Mouse (Mus musculus): ENCODE data around the gene Zbed5. TPM values are rescaled to one million over a fixed set of nuclear protein-coding genes. Genes with fewer than 3 reads are reported as not detected.

Zbed5 gene
- 1.7 and 1.8 TPM in 2 replicates for polyA plus RNA-seq (2016; fragmentation: Nextera tagmentation; extraction: Ambion mirVana)

GRCm38 (mm10) chr5:129895198-129896088 lies at the start of gene Zbed5:
Gene Zbed5 (plus strand): TSS chr5:129895723.
- Histone ChIP-seq H3K27ac (no peak within 1 kb of the TSS), H3K9ac (peak within 1 kb of the TSS; percentile 49), H3K4me1 (peaks cover 15% of the 10 kb centered on the region), H3K36me3 (no peaks in the 10 kb centered on the region), H3K4me2 (peak within 1 kb of the TSS; percentile 83), H3K27me3 (replicated peaks) (no peaks in the 10 kb centered on the region; the same call in 1 of the 2 replicates), H3K4me3 (peak within 1 kb of the TSS; percentile 61), H3K9me3 (replicated peaks) (no peaks in the 10 kb centered on the region)
- peak; percentile 99 for ATAC-seq
- WGBS (ENCODE audit: insufficient replicate concordance), result 2% methylated on average over 44 of the region's 44 CpGs

DNA sequence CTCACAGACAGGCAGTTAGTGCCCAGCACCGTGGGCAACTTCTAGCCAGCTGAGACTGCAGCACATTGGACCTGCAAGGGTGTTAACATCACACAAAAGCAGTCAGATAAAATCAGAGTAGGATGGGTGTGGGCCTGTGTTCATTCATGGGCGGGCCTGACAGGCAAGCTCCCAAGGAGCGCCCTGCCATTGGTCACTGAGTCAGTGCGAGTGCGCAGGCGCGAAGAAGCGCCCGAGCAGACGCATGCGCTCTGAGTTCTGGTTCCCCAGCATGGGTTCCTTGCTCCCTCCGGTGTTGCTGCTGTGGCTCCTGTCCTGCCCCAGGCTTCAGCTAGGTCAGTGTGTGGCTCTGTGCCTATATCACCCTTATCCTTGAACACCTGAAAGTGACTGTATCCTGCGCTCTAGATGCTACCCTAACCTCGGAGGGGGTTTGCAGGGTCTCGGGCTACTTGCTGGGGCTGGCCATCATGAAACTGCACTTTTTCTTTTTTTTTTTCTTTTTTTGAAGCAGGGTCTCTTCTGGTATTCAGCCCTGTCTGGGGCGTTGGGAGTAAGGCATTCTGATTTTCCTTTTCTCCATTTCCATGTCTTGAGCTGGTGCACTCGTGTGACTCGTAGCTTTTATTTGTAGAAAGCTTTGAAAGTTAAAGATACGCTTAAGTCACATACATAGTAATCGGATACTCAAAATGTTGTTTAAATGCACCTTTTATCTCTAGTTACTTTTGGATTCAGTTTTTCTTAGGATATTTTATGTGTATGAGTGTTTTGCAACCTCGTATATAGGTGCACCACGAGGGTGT lies 48.6 kb upstream of the Zbed5 start, which contains the start of gene Sumf2:
Gene Sumf2, plus strand, starts transcription at position 235 of the 806 bp plus-strand sequence.
- Histone ChIP-seq H3K9me3 (replicated peaks) (no peaks in the 10 kb centered on the region), H3K27me3 (replicated peaks) (no peaks in the 10 kb centered on the region), H3K4me2 (peak within 1 kb of the TSS; percentile 73), H3K4me3 (peak within 1 kb of the TSS; percentile 71), H3K9ac (peak within 1 kb of the TSS; percentile 79), H3K4me1 (peaks cover 27% of the 10 kb centered on the region), H3K27ac (peak within 1 kb of the TSS; percentile 79), H3K36me3 (peaks cover 46% of the 10 kb centered on the region)
- peak; percentile 98 for ATAC-seq
- WGBS (ENCODE audit: insufficient replicate concordance), result 9% methylated on average over 22 of the region's 22 CpGs

- peak overlapping the region; percentile 73 for H3K4me2 ChIP-seq
Measured at GRCm38 (mm10) chr5:129847558-129847820, 48.0 kb upstream of the Zbed5 start.

GRCm38 (mm10) chr5:129855163-129855562 lies 40.4 kb upstream of the Zbed5 start:
- 61% methylated on average over 5 of the region's 5 CpGs for WGBS (ENCODE audit: insufficient replicate concordance)
- H3K4me3 ChIP-seq, result no peak overlapping the region
- no peak for ATAC-seq
- no peaks in the 10 kb centered on the region for H3K27me3 ChIP-seq (replicated peaks)
- no peak overlapping the region for H3K27ac ChIP-seq
- no peaks in the 10 kb centered on the region for H3K9me3 ChIP-seq (replicated peaks)
- H3K4me1 ChIP-seq, result no peaks in the 10 kb centered on the region
- no peak overlapping the region for H3K4me2 ChIP-seq
- no peak overlapping the region for H3K9ac ChIP-seq
- peaks cover 80% of the 10 kb centered on the region for H3K36me3 ChIP-seq

More at GRCm38 (mm10) chr5:129847558-129847820, 48.0 kb upstream of the Zbed5 start:
- H3K36me3 ChIP-seq, result peaks cover 46% of the 10 kb centered on the region
- H3K4me3 ChIP-seq, result peak overlapping the region; percentile 71
- peak overlapping the region; percentile 79; the same call in 1 of the 2 replicates for H3K27ac ChIP-seq
- no peaks in the 10 kb centered on the region for H3K27me3 ChIP-seq (replicated peaks)
- peaks cover 27% of the 10 kb centered on the region for H3K4me1 ChIP-seq
- peak overlapping the region; percentile 79 for H3K9ac ChIP-seq
- 43% methylated on average over 8 of the region's 8 CpGs for WGBS (ENCODE audit: insufficient replicate concordance)
- H3K9me3 ChIP-seq (replicated peaks), result no peaks in the 10 kb centered on the region
- ATAC-seq, result no peak

GRCm38 (mm10) chr5:129856414-129856813 lies 39.1 kb upstream of the Zbed5 start:
- Histone ChIP-seq H3K9ac (no peak overlapping the region), H3K9me3 (replicated peaks) (no peaks in the 10 kb centered on the region), H3K27ac (no peak overlapping the region), H3K4me2 (no peak overlapping the region), H3K4me1 (no peaks in the 10 kb centered on the region), H3K36me3 (peaks cover 83% of the 10 kb centered on the region), H3K27me3 (replicated peaks) (no peaks in the 10 kb centered on the region), H3K4me3 (no peak overlapping the region)
- no peak for ATAC-seq
- 82% methylated on average over 5 of the region's 5 CpGs for WGBS (ENCODE audit: insufficient replicate concordance)

DNA sequence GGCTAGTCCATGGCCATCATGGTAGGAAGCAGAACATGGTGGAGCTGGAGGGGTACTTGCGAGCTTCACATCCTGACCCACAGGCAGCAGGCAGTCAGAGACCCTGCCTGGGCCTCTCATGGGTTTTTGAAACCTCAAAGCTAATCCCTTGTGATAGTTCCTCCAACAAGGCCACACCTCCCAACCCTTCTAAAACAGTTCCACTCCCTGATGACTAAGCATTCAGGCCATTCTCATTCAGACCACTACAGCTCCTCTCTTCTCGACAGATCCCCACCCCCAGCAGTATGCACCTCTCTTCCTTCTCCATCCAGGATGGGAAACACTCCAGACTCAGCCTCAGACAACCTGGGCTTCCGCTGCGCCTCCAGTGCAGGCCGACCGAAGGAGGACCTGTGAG lies 33.2 kb upstream of the Zbed5 start:
- Histone ChIP-seq H3K27ac (no peak overlapping the region), H3K4me2 (no peak overlapping the region), H3K9me3 (replicated peaks) (no peaks in the 10 kb centered on the region; the same call in 1 of the 2 replicates), H3K4me3 (no peak overlapping the region), H3K9ac (no peak overlapping the region), H3K36me3 (peaks cover 54% of the 10 kb centered on the region), H3K4me1 (peaks cover 15% of the 10 kb centered on the region), H3K27me3 (replicated peaks) (no peaks in the 10 kb centered on the region; the same call in 1 of the 2 replicates)
- 90% methylated on average over 6 of the region's 6 CpGs for WGBS (ENCODE audit: insufficient replicate concordance)
- ATAC-seq, result no peak

DNA sequence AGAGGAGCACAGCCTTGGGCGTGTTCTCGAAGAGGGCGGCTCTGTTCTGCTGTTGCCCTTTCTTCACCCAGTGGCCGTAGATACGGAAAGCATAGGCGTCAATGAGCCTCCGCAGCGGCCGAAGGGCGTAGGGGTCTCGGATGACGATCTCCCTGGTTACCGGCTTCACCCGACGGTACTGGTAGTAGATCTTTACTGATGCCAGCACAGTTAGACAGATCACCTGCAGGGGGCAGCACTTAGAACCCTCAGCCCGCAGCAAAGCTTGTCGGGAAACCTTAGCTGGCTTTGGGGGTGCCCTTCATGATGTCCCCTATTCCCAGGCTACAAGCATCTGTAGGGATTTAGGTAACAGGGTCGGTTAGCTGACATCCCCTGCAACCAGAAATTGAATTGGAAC lies 31.1 kb upstream of the Zbed5 start:
- ATAC-seq, result no peak
- no peak overlapping the region for H3K4me3 ChIP-seq

GRCm38 (mm10) chr5:129865841-129866240 lies 29.7 kb upstream of the Zbed5 start:
- Histone ChIP-seq H3K36me3 (peaks cover 21% of the 10 kb centered on the region), H3K4me3 (no peak overlapping the region), H3K27me3 (replicated peaks) (no peaks in the 10 kb centered on the region; the same call in 1 of the 2 replicates), H3K4me2 (no peak overlapping the region), H3K9me3 (replicated peaks) (no peaks in the 10 kb centered on the region; the same call in 1 of the 2 replicates), H3K27ac (no peak overlapping the region), H3K4me1 (peaks cover 15% of the 10 kb centered on the region), H3K9ac (no peak overlapping the region)
- WGBS (ENCODE audit: insufficient replicate concordance), result 65% methylated on average over 12 of the region's 12 CpGs
- ATAC-seq, result no peak

More for the DNA sequence above, 31.1 kb upstream of the Zbed5 start:
- WGBS (ENCODE audit: insufficient replicate concordance), result 12% methylated on average over 18 of the region's 18 CpGs
- Histone ChIP-seq H3K4me1 (peaks cover 15% of the 10 kb centered on the region), H3K27me3 (replicated peaks) (no peaks in the 10 kb centered on the region; the same call in 1 of the 2 replicates), H3K9ac (peak overlapping the region; percentile 30; the same call in 1 of the 2 replicates), H3K27ac (no peak overlapping the region), H3K9me3 (replicated peaks) (no peaks in the 10 kb centered on the region; the same call in 1 of the 2 replicates), H3K4me2 (peak overlapping the region; percentile 47), H3K36me3 (peaks cover 35% of the 10 kb centered on the region)

GRCm38 (mm10) chr5:129869238-129869995 lies 26.1 kb upstream of the Zbed5 start:
- peaks cover 8% of the 10 kb centered on the region for H3K4me1 ChIP-seq
- no peaks in the 10 kb centered on the region for H3K27me3 ChIP-seq (replicated peaks)
- H3K4me3 ChIP-seq, result no peak overlapping the region
- no peaks in the 10 kb centered on the region for H3K36me3 ChIP-seq
- no peak overlapping the region for H3K9ac ChIP-seq
- H3K9me3 ChIP-seq (replicated peaks), result no peaks in the 10 kb centered on the region
- no peak overlapping the region for H3K4me2 ChIP-seq
- 79% methylated on average over 19 of the region's 19 CpGs for WGBS (ENCODE audit: insufficient replicate concordance)
- no peak overlapping the region for H3K27ac ChIP-seq
- ATAC-seq, result no peak

- no peak overlapping the region for H3K4me2 ChIP-seq
- H3K27ac ChIP-seq, result no peak overlapping the region
- H3K9ac ChIP-seq, result no peak overlapping the region
- H3K9me3 ChIP-seq (replicated peaks), result no peaks in the 10 kb centered on the region
- no peak overlapping the region for H3K4me3 ChIP-seq
- ATAC-seq, result no peak
- 69% methylated on average over 2 of the region's 2 CpGs for WGBS (ENCODE audit: insufficient replicate concordance)
- no peaks in the 10 kb centered on the region for H3K27me3 ChIP-seq (replicated peaks)
- H3K4me1 ChIP-seq, result 0 out of 2 replicates have a peak, but pooled peaks cover 1% of the 10 kb centered on the region
- no peaks in the 10 kb centered on the region for H3K36me3 ChIP-seq
Measured at GRCm38 (mm10) chr5:129871238-129871637, 24.3 kb upstream of the Zbed5 start.

GRCm38 (mm10) chr5:129873942-129874341 lies 21.6 kb upstream of the Zbed5 start:
- Histone ChIP-seq H3K4me1 (no peaks in the 10 kb centered on the region), H3K27me3 (replicated peaks) (no peaks in the 10 kb centered on the region), H3K4me2 (no peak overlapping the region), H3K4me3 (no peak overlapping the region), H3K9ac (no peak overlapping the region), H3K9me3 (replicated peaks) (no peaks in the 10 kb centered on the region), H3K36me3 (no peaks in the 10 kb centered on the region), H3K27ac (no peak overlapping the region)
- no peak for ATAC-seq
- WGBS (ENCODE audit: insufficient replicate concordance), result 67% methylated on average over 12 of the region's 12 CpGs
